Mouse (Mus musculus) kidney, adult 2 months (tissue): ENCODE measurements around the gene Unk.

Source experiments
- CTCF ChIP-seq: fragments of 200-500 bp; conservative IDR thresholded peaks from 2 replicates; pipeline ENCODE4 v1.5.1; 2011; ENCODE audit warnings: low read depth, mild to moderate bottlenecking, control low read depth, low read length, moderate library complexity, mixed read lengths; ENCODE audit not compliant: insufficient read depth, insufficient read length
- POLR2A ChIP-seq: fragments of 200-500 bp; IDR thresholded peaks from one replicate; pipeline ENCODE4 v1.6.1; 2011; ENCODE audit warnings: low read depth, low read length, control low read depth

GRCm38 (mm10) chr11:116104006-116104646, 74.0 kb downstream of the Unk start:
- TF ChIP-seq CTCF: no peak
- no peak for TF ChIP-seq POLR2A
